Mouse (Mus musculus) limb, embryonic 11.5 days (tissue): ENCODE measurements around the gene Klf2. TPM values are rescaled to one million over a fixed set of nuclear protein-coding genes. Genes with fewer than 3 reads are reported as not detected.

Source experiments
- ATAC-seq: fragments of 200-750 bp; cut with Nextera tagmentation; 2 replicates; pipeline ENCODE4 v1.8.0; 2017; ENCODE audit warnings: low read depth; ENCODE audit not compliant: insufficient number of reproducible peaks, low FRiP score, low TSS enrichment
- DNase-seq: peaks from one replicate; pipeline ENCODE4 v3.0.0-alpha.2; 2015; ENCODE audit warnings: low spot score
- H3K27ac ChIP-seq: fragments of 300-500 bp; sonication (generic); replicated peaks from 2 replicates; pipeline ENCODE4 v1.5.1; 2014; ENCODE audit warnings: low read depth, mild to moderate bottlenecking, low read length
- H3K27me3 ChIP-seq: fragments of 300-500 bp; sonication (generic); 2 replicates; pipeline ENCODE4 v1.6.1; 2014; ENCODE audit warnings: mild to moderate bottlenecking, low read length, mixed read lengths; ENCODE audit not compliant: control insufficient read depth, insufficient read depth
- H3K36me3 ChIP-seq: fragments of 300-500 bp; sonication (generic); 2 replicates; pipeline ENCODE4 v1.6.1; 2014; ENCODE audit warnings: mild to moderate bottlenecking, low read length, moderate library complexity, mixed read lengths; ENCODE audit not compliant: control insufficient read depth, insufficient read depth
- H3K4me1 ChIP-seq: fragments of 300-500 bp; sonication (generic); 2 replicates; pipeline ENCODE4 v1.6.1; 2014; ENCODE audit warnings: low read length, mixed read lengths; ENCODE audit not compliant: control insufficient read depth, insufficient read depth
- H3K4me2 ChIP-seq: fragments of 300-500 bp; sonication (generic); 2 replicates; pipeline ENCODE4 v1.6.1; 2014; ENCODE audit warnings: low read depth, mild to moderate bottlenecking, moderate library complexity; ENCODE audit not compliant: severe bottlenecking
- H3K4me3 ChIP-seq: fragments of 300-500 bp; sonication (generic); 2 replicates; pipeline ENCODE4 v1.5.1; 2014; ENCODE audit warnings: low read depth, low read length
- H3K9ac ChIP-seq: fragments of 300-500 bp; sonication (generic); 2 replicates; pipeline ENCODE4 v1.6.1; 2014; ENCODE audit warnings: mild to moderate bottlenecking, low read length
- H3K9me3 ChIP-seq: fragments of 300-500 bp; sonication (generic); 2 replicates; pipeline ENCODE4 v1.6.1; 2016; ENCODE audit warnings: low read length; ENCODE audit not compliant: control insufficient read depth
- WGBS: fragments of 180-500 bp; shearing (Covaris S2); extraction: QIAGEN DNeasy Blood & Tissue Kit; methylation state at CpG from one replicate; pipeline ENCODE4 v1.1.7; 2014; 5-methylcytosine and 5-hydroxymethylcytosine counted together
- polyA plus RNA-seq: library from polyadenylated mRNA; unstranded; fragments of >200 nt; fragmentation: Nextera tagmentation; extraction: Ambion mirVana; gene quantifications from 2 replicates; pipeline ENCODE4 v1.2.1, GENCODE M21; 2014

The Klf2 gene
- polyA plus RNA-seq, 1 experiment from 2014 or later = 4.2 TPM

GRCm38 (mm10) chr8:72298928-72299327, 19.9 kb upstream of the Klf2 start:
- DNase-seq (no peak), ATAC-seq (no peak)
- H3K4me1 ChIP-seq = no peaks in the 10 kb centered on the region
- WGBS = 83% methylated on average over 1 of the region's 1 CpGs
- H3K4me3 ChIP-seq = no peak overlapping the region
- H3K9ac ChIP-seq = no peak overlapping the region
- H3K27me3 ChIP-seq = no peaks in the 10 kb centered on the region
- no peaks in the 10 kb centered on the region for H3K36me3 ChIP-seq
- H3K9me3 ChIP-seq = no peaks in the 10 kb centered on the region
- no peak overlapping the region for H3K27ac ChIP-seq
- H3K4me2 ChIP-seq = no peak overlapping the region

GRCm38 (mm10) chr8:72300654-72301400, 18.0 kb upstream of the Klf2 start:
- Histone ChIP-seq H3K4me3 (no peak overlapping the region), H3K9ac (no peak overlapping the region), H3K27me3 (no peaks in the 10 kb centered on the region), H3K9me3 (no peaks in the 10 kb centered on the region), H3K27ac (no peak overlapping the region), H3K4me1 (no peaks in the 10 kb centered on the region), H3K36me3 (no peaks in the 10 kb centered on the region), H3K4me2 (no peak overlapping the region)
- WGBS = 81% methylated on average over 9 of the region's 9 CpGs
- no peak for ATAC-seq
- DNase-seq = no peak

- WGBS = 84% methylated on average over 5 of the region's 5 CpGs
- DNase-seq (no peak), ATAC-seq (no peak)
Measured at GRCm38 (mm10) chr8:72301497-72301896, 17.3 kb upstream of the Klf2 start.

GRCm38 (mm10) chr8:72302986-72303612, 15.7 kb upstream of the Klf2 start:
- H3K9ac ChIP-seq = no peak overlapping the region
- H3K36me3 ChIP-seq = no peaks in the 10 kb centered on the region
- H3K27ac ChIP-seq = no peak overlapping the region
- H3K27me3 ChIP-seq = no peaks in the 10 kb centered on the region
- H3K9me3 ChIP-seq = no peaks in the 10 kb centered on the region
- DNase-seq = no peak
- WGBS = 69% methylated on average over 8 of the region's 8 CpGs
- ATAC-seq = no peak
- no peak overlapping the region for H3K4me3 ChIP-seq
- no peaks in the 10 kb centered on the region for H3K4me1 ChIP-seq
- H3K4me2 ChIP-seq = no peak overlapping the region

More at GRCm38 (mm10) chr8:72301497-72301896, 17.3 kb upstream of the Klf2 start:
- Histone ChIP-seq H3K9ac (no peak overlapping the region), H3K4me1 (no peaks in the 10 kb centered on the region), H3K36me3 (no peaks in the 10 kb centered on the region), H3K9me3 (no peaks in the 10 kb centered on the region), H3K4me3 (no peak overlapping the region), H3K27ac (no peak overlapping the region), H3K4me2 (no peak overlapping the region), H3K27me3 (no peaks in the 10 kb centered on the region)

- H3K4me1 ChIP-seq = no peaks in the 10 kb centered on the region
- H3K4me2 ChIP-seq = no peak overlapping the region
- H3K4me3 ChIP-seq = no peak overlapping the region
- no peak overlapping the region for H3K9ac ChIP-seq
- no peak overlapping the region for H3K27ac ChIP-seq
- H3K27me3 ChIP-seq = no peaks in the 10 kb centered on the region
- H3K9me3 ChIP-seq = no peaks in the 10 kb centered on the region
- 68% methylated on average over 8 of the region's 8 CpGs for WGBS
- DNase-seq (no peak), ATAC-seq (no peak)
- H3K36me3 ChIP-seq = no peaks in the 10 kb centered on the region
Measured at GRCm38 (mm10) chr8:72303633-72304032, 15.2 kb upstream of the Klf2 start.

- Histone ChIP-seq H3K4me1 (no peaks in the 10 kb centered on the region), H3K9me3 (no peaks in the 10 kb centered on the region), H3K4me2 (no peak within 1 kb of the TSS), H3K36me3 (no peaks in the 10 kb centered on the region), H3K27ac (no peak within 1 kb of the TSS), H3K4me3 (no peak within 1 kb of the TSS), H3K27me3 (no peaks in the 10 kb centered on the region), H3K9ac (no peak within 1 kb of the TSS)
- ATAC-seq = no peak
- WGBS = 80% methylated on average over 12 of the region's 16 CpGs
- no peak for DNase-seq
Measured at GRCm38 (mm10) chr8:72305210-72305905, 13.5 kb upstream of the Klf2 start, which contains the start of gene Gm10282. Gm10282 (minus strand) TSS chr8:72305260.

- no peak overlapping the region for H3K27ac ChIP-seq
- no peaks in the 10 kb centered on the region for H3K27me3 ChIP-seq
- H3K4me1 ChIP-seq = no peaks in the 10 kb centered on the region
- no peak overlapping the region for H3K4me3 ChIP-seq
- no peak overlapping the region for H3K4me2 ChIP-seq
- 88% methylated on average over 5 of the region's 5 CpGs for WGBS
- H3K9me3 ChIP-seq = no peaks in the 10 kb centered on the region
- no peak overlapping the region; the same call in 1 of the 2 replicates for H3K9ac ChIP-seq
- DNase-seq (no peak), ATAC-seq (no peak)
- H3K36me3 ChIP-seq = no peaks in the 10 kb centered on the region
Measured at GRCm38 (mm10) chr8:72306913-72307312, 11.9 kb upstream of the Klf2 start.

GRCm38 (mm10) chr8:72308276-72308675, 10.6 kb upstream of the Klf2 start:
- no peak for DNase-seq
- Histone ChIP-seq H3K4me1 (no peaks in the 10 kb centered on the region), H3K9me3 (no peaks in the 10 kb centered on the region), H3K27ac (no peak overlapping the region), H3K9ac (no peak overlapping the region), H3K4me2 (no peak overlapping the region), H3K4me3 (no peak overlapping the region), H3K27me3 (no peaks in the 10 kb centered on the region), H3K36me3 (no peaks in the 10 kb centered on the region)
- 82% methylated on average over 6 of the region's 6 CpGs for WGBS
- ATAC-seq = no peak
